Mouse (Mus musculus): Measurements from ENCODE around the gene Gm20671.
"Not testable (repeated sequence)": the region's sequence is repeated elsewhere in the genome, so short reads cannot be mapped to it uniquely, and the experiment has no call there.

The Gm20671 gene

DNA sequence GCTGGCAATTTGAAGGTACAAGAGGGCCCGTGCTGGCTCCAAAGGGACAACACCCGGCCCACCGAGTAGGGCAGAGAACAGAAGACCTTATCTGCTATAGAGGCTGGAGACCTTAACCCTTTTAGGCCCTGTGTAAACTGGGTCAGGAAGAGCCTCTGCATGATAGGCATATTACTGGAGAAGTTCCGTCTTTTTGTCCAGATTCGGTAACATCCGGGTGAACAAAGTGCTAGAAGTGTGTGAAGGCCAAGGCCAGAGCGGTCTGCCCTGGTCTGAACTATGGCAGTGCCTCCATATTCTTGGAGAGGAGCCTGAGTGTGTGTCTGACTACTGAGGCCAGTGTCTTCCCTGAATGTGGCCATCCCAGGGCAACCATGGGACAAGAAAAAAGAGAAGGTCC is at the start of gene Gm20671:
TSS of gene Gm20671 (minus strand) at position 101 of the 400 bp plus-strand sequence.
- DNase-seq: no peak

GRCm38 (mm10) chr5:32872346-32872745 is 45.4 kb upstream of the Gm20671 start:
- no peak for DNase-seq

GRCm38 (mm10) chr5:32869389-32870024 is 42.6 kb upstream of the Gm20671 start:
- DNase-seq: no peak

DNA sequence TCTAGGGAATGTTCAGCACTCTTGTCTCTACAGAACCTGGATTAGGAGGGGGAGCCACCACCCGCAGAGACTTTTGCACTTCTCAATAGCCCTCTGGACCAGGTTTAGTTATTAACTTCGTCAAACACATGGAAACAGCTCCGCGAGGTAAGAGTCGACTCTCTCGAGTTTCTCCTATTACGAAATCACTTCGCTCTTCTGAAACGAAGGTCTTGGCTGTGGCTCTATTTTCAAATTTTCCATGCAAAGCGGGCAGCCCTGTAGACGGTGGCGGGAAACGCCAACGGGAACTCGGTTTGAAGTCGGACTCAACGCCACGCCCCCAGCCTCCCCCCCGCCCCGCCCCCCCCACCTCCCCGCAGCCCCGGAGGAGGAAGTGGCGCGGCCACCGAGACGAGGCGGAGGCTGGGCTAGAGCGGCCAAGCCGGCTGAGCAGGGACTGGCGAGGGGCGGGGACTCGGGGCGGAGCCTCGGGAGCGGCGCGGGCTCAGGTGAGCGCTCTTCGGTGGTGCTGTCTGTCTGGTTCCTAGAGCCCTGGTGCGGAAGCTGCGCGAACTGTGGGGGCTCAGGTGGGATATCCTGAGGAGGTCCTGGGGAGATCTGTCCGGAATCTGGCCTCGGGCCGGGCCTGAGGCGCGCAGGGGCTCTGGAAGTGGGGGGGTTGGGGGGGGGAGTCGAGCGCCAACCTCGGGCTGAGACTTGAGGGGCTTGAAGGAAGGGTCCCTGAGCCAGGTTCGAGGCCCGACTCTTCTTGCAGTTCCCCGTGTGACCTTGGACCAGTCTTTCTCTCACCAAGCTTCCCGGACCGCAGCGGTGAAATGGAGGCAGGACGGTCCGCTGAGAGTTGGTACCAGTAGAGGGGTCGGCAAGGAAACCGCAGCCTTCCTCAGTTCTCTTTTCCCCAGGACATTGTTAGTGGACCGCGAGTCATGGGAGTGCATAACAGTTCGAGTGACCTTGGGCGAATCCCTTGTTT is 36.6 kb upstream of the Gm20671 start, which contains the start of gene Depdc5:
TSS of gene Depdc5 (plus strand) at position 449 of the 976 bp plus-strand sequence.
- DNase-seq: peak; percentile 95 to 97

GRCm38 (mm10) chr5:32862469-32863132 is 35.7 kb upstream of the Gm20671 start:
- peak in 1 of 2 experiments; percentile 18 for DNase-seq

DNA sequence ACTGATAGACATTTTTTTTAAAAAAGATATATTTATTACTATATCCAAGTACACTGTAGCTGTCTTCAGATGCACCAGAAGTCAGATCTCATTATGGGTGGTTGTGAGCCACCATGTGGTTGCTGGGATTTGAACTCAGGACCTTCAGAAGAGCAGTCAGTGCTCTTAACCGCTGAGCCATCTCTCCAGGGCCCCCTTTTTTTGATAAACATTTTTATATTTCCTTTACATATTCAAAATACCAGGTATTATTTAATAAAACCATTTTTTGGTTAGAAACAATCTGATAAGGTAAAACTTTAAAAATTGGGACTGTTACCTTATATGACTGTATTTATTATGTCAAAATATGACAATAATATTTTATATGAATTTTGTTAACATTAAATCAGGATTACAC is 34.2 kb upstream of the Gm20671 start:
- DNase-seq: no peak

GRCm38 (mm10) chr5:32857781-32858220 is 30.9 kb upstream of the Gm20671 start:
- peak; percentile 68 to 74 for DNase-seq

DNA sequence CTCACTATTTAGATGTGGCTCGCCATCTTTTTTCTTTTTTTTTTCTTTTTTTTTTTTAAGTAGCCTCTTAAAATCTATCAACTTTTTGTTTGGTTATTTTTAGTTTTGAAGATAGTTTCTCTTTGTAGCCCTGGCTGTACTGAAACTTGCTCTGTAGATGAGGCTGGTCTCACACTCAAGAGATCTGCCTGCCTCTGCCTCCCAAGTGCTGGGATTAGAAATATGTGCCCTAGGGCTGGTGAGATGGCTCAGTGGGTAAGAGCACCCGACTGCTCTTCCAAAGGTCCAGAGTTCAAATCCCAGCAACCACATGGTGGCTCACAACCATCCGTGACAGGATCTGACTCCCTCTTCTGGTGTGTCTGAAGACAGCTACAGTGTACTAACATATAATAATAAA is 28.4 kb upstream of the Gm20671 start:
- DNase-seq: not testable (repeated sequence)

- no peak for DNase-seq
Measured at GRCm38 (mm10) chr5:32854818-32855217, 27.9 kb upstream of the Gm20671 start.

GRCm38 (mm10) chr5:32853731-32854507 is 27.0 kb upstream of the Gm20671 start, which contains the start of gene Prr14l:
Gene Prr14l (minus strand): TSS chr5:32854256.
- peak; percentile 100 for DNase-seq

DNA sequence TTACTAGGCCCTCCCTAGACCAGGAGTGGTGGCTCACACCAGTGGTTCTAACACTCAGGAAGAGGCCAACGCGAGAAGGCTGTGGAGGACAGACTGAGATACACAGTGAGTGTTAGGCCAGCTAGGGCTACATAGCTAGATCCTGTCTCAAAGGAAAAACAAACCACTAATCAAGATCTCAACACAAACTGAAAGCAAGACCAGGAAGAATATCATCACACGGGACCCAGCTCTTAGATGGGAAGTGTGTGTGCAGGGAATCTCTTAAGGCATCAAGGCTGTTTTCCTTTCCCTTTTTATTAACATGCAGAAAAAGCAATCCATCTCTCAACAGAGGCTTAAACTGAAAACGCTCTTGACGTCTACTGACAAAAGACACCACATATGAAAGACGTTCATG is 25.1 kb upstream of the Gm20671 start:
- no peak for DNase-seq

GRCm38 (mm10) chr5:32849580-32849979 is 22.7 kb upstream of the Gm20671 start:
- not testable (repeated sequence) for DNase-seq

- DNase-seq: no peak
Measured at GRCm38 (mm10) chr5:32849178-32849577, 22.3 kb upstream of the Gm20671 start.

GRCm38 (mm10) chr5:32840029-32840428 is 13.1 kb upstream of the Gm20671 start:
- no peak for DNase-seq

DNA sequence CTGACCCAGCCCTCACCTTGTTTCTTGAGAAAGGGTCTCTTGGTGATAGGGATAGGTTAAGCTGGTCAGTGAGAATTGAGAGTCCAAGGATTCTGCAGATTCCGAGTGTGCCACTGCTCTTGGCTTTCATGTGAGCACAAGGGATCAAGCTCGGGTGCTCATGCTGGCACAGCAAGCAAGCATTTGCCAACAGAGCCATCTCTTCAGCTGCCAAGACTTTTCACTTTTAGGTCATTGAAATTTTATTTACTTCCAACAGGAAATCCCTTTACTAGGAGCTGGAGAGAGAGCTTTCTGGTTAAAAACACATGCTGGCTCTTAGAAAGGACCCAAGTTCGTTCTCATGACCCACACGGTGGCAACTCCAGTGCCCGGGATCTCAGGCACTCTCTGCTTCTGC is 10.1 kb upstream of the Gm20671 start:
- DNase-seq: no peak

DNA sequence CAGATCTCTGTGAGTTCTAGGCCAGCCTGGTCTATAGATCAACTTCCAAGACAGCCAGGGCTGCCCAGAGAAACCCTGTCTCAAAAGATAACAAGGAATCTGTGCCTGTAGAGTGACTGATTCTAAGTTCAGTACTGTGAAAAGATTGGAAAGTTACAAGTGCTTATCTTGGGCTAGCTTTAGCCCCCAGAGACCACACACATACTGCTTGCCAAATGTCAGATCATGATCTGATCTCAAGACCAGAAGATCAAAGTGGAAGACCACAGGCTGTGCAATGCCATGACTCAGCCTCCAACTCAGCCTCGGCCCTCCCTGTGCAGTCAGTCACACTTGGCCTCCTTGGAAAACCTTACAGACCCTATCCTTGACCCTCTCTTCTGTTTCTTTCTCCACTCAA is 7.6 kb upstream of the Gm20671 start:
- DNase-seq: no peak

DNA sequence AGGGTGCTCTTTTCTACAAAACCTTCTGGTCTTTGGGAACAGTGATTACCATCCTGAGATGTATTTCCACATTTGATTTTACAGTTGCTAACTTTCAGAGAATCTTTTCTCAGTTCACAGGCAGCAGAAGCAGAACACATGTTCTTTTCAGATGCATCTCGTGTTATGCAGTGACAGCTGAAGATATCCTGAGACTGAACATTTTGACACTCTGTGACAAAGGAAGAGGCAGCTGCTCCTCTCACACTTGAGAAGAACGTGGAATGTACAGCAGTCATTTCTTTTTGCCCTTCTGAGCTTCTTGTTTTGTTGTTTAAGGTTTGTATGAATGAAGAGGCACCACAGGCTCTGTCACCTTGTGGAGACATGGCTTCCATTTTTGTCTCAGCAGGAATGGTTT is 3.1 kb upstream of the Gm20671 start:
- DNase-seq: no peak

- not testable (repeated sequence) for DNase-seq
Measured at GRCm38 (mm10) chr5:32828766-32829165, 1.9 kb upstream of the Gm20671 start.

GRCm38 (mm10) chr5:32820471-32820870 is 6.4 kb downstream of the Gm20671 start:
- DNase-seq: no peak

DNA sequence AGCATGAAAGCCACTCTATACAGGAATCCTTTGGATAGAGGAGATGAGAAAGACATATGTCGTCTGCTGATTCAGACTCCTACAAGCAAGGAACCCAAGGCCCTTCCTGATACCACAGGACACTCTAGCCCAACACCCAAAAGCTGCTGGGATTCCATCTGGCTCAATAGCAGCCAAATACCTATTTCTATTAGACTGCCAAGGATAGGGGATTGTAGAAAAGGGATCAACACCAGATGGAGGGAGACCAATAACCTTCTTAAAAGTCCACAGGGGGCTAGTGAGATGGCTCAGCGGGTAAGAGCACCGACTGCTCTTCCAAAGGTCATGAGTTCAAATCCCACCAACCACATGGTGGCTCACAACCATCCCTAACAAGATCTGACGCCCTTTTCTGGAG is 11.5 kb downstream of the Gm20671 start:
- peak; percentile 25 to 28 for DNase-seq

- DNase-seq: not testable (repeated sequence)
Measured at GRCm38 (mm10) chr5:32786454-32786853, 40.5 kb downstream of the Gm20671 start.

DNA sequence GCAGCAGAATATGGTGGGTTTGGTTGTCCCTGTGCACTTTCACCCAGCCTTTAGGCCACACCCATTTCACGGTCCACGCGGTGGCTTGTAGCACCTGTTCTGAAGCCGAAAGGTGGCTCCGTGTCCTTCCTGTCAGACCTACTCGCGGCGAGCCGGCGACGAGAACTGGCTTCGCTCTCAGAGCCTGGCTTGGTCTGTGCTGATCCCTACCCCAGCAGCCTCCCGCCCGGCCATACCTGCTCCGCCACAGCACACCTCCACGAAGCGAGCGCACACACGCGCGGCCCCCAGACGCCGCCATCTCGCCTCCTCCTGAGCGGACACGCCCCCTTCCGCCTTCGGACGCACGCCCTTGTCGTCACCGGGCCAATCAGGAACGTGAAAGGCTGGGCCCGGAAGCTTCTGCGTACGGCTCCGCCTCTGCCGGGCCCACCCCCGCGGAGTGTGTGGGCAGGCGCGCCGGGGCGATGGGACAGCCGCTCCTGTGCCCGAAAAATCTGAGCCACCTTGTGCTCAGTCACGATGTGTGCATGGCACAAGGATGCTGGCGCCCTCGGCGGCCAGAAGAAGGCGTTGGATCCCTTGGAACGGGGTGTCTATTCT is 41.5 kb downstream of the Gm20671 start, which contains the start of gene Pisd:
TSS of gene Pisd (minus strand) at position 334 of the 603 bp plus-strand sequence.
- DNase-seq: peak; percentile 98

Data from cerebellum, postnatal 10 days (tissue).